Mouse (Mus musculus) megakaryocyte, embryonic 14.5 days (primary cell): ENCODE measurements at regions not wholly inside any gene's neighbourhood (a gene's known extent, or its start where the extent isn't known, plus 50 kb on each side); places are given as distances from the start of the nearest gene placed in this dataset.

Experiments
- H3K27me3 ChIP-seq: replicated peaks from 2 replicates; pipeline ENCODE3; 2012; ENCODE audit warnings: inconsistent platforms
- H3K36me3 ChIP-seq: replicated peaks from 2 replicates; pipeline ENCODE3; 2012; ENCODE audit warnings: low read length, inconsistent platforms, mixed read lengths
- H3K4me1 ChIP-seq: 2 replicates; pipeline ENCODE4 v1.6.1; 2012; ENCODE audit warnings: inconsistent platforms
- H3K4me3 ChIP-seq: replicated peaks from 2 replicates; pipeline ENCODE3; 2012; ENCODE audit warnings: moderate library complexity, mild to moderate bottlenecking, inconsistent platforms
- H3K9me3 ChIP-seq: 2 replicates; pipeline ENCODE4 v1.6.1; 2012; ENCODE audit warnings: inconsistent platforms
- FLI1 ChIP-seq: IDR thresholded peaks from 2 replicates; pipeline ENCODE4 v1.6.1; 2012; ENCODE audit warnings: low read length, inconsistent platforms, mixed read lengths
- GATA1 ChIP-seq: IDR thresholded peaks from 3 replicates; pipeline ENCODE4 v1.6.1; 2012; ENCODE audit warnings: mixed read lengths, low read length, inconsistent platforms, borderline replicate concordance

GRCm38 (mm10) chr4:75764141-75764540, 486.0 kb upstream of the Dmac1 start:
- TF ChIP-seq FLI1 = no peak
- Histone ChIP-seq H3K4me3 (no peak overlapping the region), H3K4me1 (peaks cover 3% of the 10 kb centered on the region), H3K9me3 (no peaks in the 10 kb centered on the region), H3K36me3 (no peaks in the 10 kb centered on the region), H3K27me3 (no peaks in the 10 kb centered on the region)

- TF ChIP-seq GATA1 (no peak), FLI1 (no peak)
- no peaks in the 10 kb centered on the region for H3K36me3 ChIP-seq
- no peak overlapping the region for H3K4me3 ChIP-seq
- no peaks in the 10 kb centered on the region for H3K27me3 ChIP-seq
- H3K4me1 ChIP-seq = no peaks in the 10 kb centered on the region
- H3K9me3 ChIP-seq = no peaks in the 10 kb centered on the region
Observed at GRCm38 (mm10) chr4:75744605-75745004, 466.5 kb upstream of the Dmac1 start.

- Histone ChIP-seq H3K4me1 (no peaks in the 10 kb centered on the region), H3K9me3 (no peaks in the 10 kb centered on the region), H3K4me3 (no peak overlapping the region), H3K27me3 (no peaks in the 10 kb centered on the region), H3K36me3 (no peaks in the 10 kb centered on the region)
- TF ChIP-seq GATA1 (no peak), FLI1 (no peak)
Observed at GRCm38 (mm10) chr4:75741585-75741984, 463.5 kb upstream of the Dmac1 start.

- peaks cover 8% of the 10 kb centered on the region for H3K4me1 ChIP-seq
- 0 out of 2 replicates have a peak, but pooled peaks cover 3% of the 10 kb centered on the region for H3K9me3 ChIP-seq
- no peak for TF ChIP-seq FLI1
- TF ChIP-seq GATA1 = no peak
- no peaks in the 10 kb centered on the region for H3K36me3 ChIP-seq
- no peak overlapping the region for H3K4me3 ChIP-seq
- no peaks in the 10 kb centered on the region for H3K27me3 ChIP-seq
Observed at GRCm38 (mm10) chr4:75730798-75731400, 452.8 kb upstream of the Dmac1 start.

- H3K27me3 ChIP-seq = no peaks in the 10 kb centered on the region
- H3K9me3 ChIP-seq = peaks cover 8% of the 10 kb centered on the region; the same call in 1 of the 2 replicates
- peaks cover 3% of the 10 kb centered on the region for H3K36me3 ChIP-seq
- H3K4me1 ChIP-seq = no peaks in the 10 kb centered on the region; the same call in 1 of the 2 replicates
- TF ChIP-seq FLI1 (no peak), GATA1 (no peak)
- H3K4me3 ChIP-seq = no peak overlapping the region
Observed at GRCm38 (mm10) chr4:75714652-75715051, 436.5 kb upstream of the Dmac1 start.

DNA sequence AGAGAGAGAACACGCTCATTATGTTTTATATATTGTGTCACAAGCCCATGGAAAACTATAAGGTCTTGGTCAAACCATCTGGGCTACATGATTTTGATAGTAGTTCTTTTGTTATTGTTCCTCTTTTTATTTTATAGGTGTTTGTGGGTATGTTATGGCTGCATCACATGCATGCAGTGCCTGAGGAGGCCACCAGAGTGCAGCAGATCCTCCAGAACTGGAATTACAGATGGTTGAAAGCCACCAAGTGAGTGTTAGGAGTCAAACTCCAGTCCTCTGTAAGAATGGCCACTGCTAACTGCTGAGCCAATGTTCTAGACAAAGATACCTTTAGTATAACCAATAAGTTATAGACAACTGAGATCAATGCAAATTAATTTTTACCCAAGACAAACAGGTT, 435.9 kb upstream of the Dmac1 start:
- TF ChIP-seq GATA1 = no peak
- TF ChIP-seq FLI1 = no peak
- Histone ChIP-seq H3K4me1 (no peaks in the 10 kb centered on the region; the same call in 1 of the 2 replicates), H3K9me3 (peaks cover 8% of the 10 kb centered on the region; the same call in 1 of the 2 replicates), H3K4me3 (no peak overlapping the region), H3K36me3 (peaks cover 3% of the 10 kb centered on the region), H3K27me3 (no peaks in the 10 kb centered on the region)

- Histone ChIP-seq H3K27me3 (no peaks in the 10 kb centered on the region), H3K4me1 (no peaks in the 10 kb centered on the region), H3K4me3 (no peak overlapping the region), H3K36me3 (no peaks in the 10 kb centered on the region), H3K9me3 (no peaks in the 10 kb centered on the region)
- TF ChIP-seq GATA1 (no peak), FLI1 (no peak)
Observed at GRCm38 (mm10) chr4:75700780-75701378, 422.8 kb upstream of the Dmac1 start.

DNA sequence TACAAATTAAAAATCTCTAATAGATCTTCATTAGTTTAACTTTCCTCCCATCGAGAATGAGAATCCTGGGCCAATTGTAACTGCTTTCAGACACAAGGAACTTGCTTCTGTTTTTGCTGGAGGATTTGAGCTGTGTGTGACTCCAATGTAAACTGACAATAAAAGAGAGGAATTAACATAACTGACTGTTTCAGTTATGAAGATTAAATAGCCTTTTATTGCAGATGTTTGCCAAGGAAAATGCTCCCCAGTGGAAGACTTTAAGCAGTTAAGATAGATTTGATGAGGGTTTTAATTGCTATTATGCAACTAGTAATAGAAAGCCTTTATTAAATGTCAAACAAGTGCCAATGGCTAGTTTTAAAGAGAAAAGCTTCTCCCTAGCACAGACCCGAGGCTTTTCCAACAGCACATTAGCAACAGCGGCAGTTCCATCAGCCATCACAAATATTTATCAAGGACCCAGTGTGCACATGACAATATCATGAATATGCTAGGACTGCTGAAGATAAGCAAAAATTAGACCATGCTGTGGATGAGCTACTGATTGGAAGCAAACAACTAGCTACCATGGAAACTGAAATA, 398.6 kb upstream of the Dmac1 start:
- Histone ChIP-seq H3K4me3 (no peak overlapping the region), H3K27me3 (no peaks in the 10 kb centered on the region), H3K36me3 (no peaks in the 10 kb centered on the region), H3K9me3 (no peaks in the 10 kb centered on the region), H3K4me1 (0 out of 2 replicates have a peak, but pooled peaks cover 2% of the 10 kb centered on the region)
- TF ChIP-seq GATA1 = no peak
- no peak for TF ChIP-seq FLI1

GRCm38 (mm10) chr4:75641046-75641445, 362.9 kb upstream of the Dmac1 start:
- Histone ChIP-seq H3K4me1 (no peaks in the 10 kb centered on the region), H3K36me3 (no peaks in the 10 kb centered on the region), H3K4me3 (no peak overlapping the region), H3K27me3 (no peaks in the 10 kb centered on the region), H3K9me3 (0 out of 2 replicates have a peak, but pooled peaks cover 3% of the 10 kb centered on the region)
- TF ChIP-seq GATA1 = no peak
- no peak for TF ChIP-seq FLI1

GRCm38 (mm10) chr4:75636627-75637026, 358.5 kb upstream of the Dmac1 start:
- H3K4me1 ChIP-seq = no peaks in the 10 kb centered on the region
- no peaks in the 10 kb centered on the region for H3K36me3 ChIP-seq
- no peak overlapping the region for H3K4me3 ChIP-seq
- TF ChIP-seq FLI1 = no peak
- no peak for TF ChIP-seq GATA1
- no peaks in the 10 kb centered on the region for H3K27me3 ChIP-seq
- H3K9me3 ChIP-seq = 0 out of 2 replicates have a peak, but pooled peaks cover 3% of the 10 kb centered on the region

- Histone ChIP-seq H3K36me3 (no peaks in the 10 kb centered on the region), H3K4me1 (no peaks in the 10 kb centered on the region), H3K27me3 (no peaks in the 10 kb centered on the region), H3K9me3 (peaks cover 3% of the 10 kb centered on the region; the same call in 1 of the 2 replicates), H3K4me3 (no peak overlapping the region)
- TF ChIP-seq FLI1 (no peak), GATA1 (no peak)
Observed at GRCm38 (mm10) chr4:75589901-75590300, 311.8 kb upstream of the Dmac1 start.
